Mouse (Mus musculus) embryo, embryonic 10 days (tissue): Measurements from ENCODE around the gene Mt1.

Experiments used
- DNase-seq: peaks from one replicate; pipeline ENCODE4 v3.0.0-alpha.2; 2015; ENCODE audit warnings: low spot score

Gene Mt1

GRCm38 (mm10) chr8:94205736-94206135 lies 26.9 kb downstream of the Mt1 start:
- peak; percentile 90 for DNase-seq

GRCm38 (mm10) chr8:94206256-94206655 lies 27.4 kb downstream of the Mt1 start:
- DNase-seq = no peak

- no peak for DNase-seq
Measured at GRCm38 (mm10) chr8:94207491-94207890, 28.6 kb downstream of the Mt1 start.

- no peak for DNase-seq
Measured at GRCm38 (mm10) chr8:94209639-94210038, 30.8 kb downstream of the Mt1 start.

GRCm38 (mm10) chr8:94210225-94210624 lies 31.3 kb downstream of the Mt1 start:
- no peak for DNase-seq

GRCm38 (mm10) chr8:94213819-94214218 lies 34.9 kb downstream of the Mt1 start:
- DNase-seq = no peak

GRCm38 (mm10) chr8:94214252-94215173 lies 35.6 kb downstream of the Mt1 start, which contains the start of gene Nup93:
Nup93 (plus strand) TSS chr8:94214564.
- peak; percentile 95 for DNase-seq

- no peak for DNase-seq
Measured at GRCm38 (mm10) chr8:94227381-94227939, 48.6 kb downstream of the Mt1 start.
